Mouse (Mus musculus) lung, postnatal 36 days (tissue): ENCODE data around the gene Wfdc5.
A peak's percentile ranks its signal among the peaks of the same experiment; 100 is the strongest.
"Not testable (repeated sequence)": the region's sequence is repeated elsewhere in the genome, so short reads cannot be mapped to it uniquely, and the experiment has no call there.

Experiments
- DNase-seq: peaks from one replicate; pipeline ENCODE4 v3.0.0; 2022; ENCODE audit warnings: mixed read lengths

The Wfdc5 gene

GRCm38 (mm10) chr2:164182692-164183255 is at the start of gene Wfdc5:
TSS of gene Wfdc5 (minus strand) at chr2:164182742.
- DNase-seq = no peak

- DNase-seq = no peak
Measured at GRCm38 (mm10) chr2:164228361-164229070, 46.0 kb upstream of the Wfdc5 start.

GRCm38 (mm10) chr2:164221522-164221921 is 39.0 kb upstream of the Wfdc5 start, which contains the start of gene Wfdc15b:
TSS of gene Wfdc15b (minus strand) at chr2:164221660.
- DNase-seq = no peak

- DNase-seq = no peak
Measured at GRCm38 (mm10) chr2:164219295-164219694, 36.8 kb upstream of the Wfdc5 start.

- no peak for DNase-seq
Measured at GRCm38 (mm10) chr2:164212711-164213110, 30.2 kb upstream of the Wfdc5 start.

- no peak for DNase-seq
Measured at GRCm38 (mm10) chr2:164210892-164211291, 28.4 kb upstream of the Wfdc5 start.

GRCm38 (mm10) chr2:164206676-164207075 is 24.1 kb upstream of the Wfdc5 start:
- no peak for DNase-seq

- not testable (repeated sequence) for DNase-seq
Measured at GRCm38 (mm10) chr2:164206011-164206410, 23.5 kb upstream of the Wfdc5 start.

GRCm38 (mm10) chr2:164199626-164200327 is 17.2 kb upstream of the Wfdc5 start, which contains the start of gene Wfdc15a:
TSS of gene Wfdc15a (minus strand) at chr2:164200130.
- DNase-seq = no peak

GRCm38 (mm10) chr2:164196700-164196990 is 14.1 kb upstream of the Wfdc5 start:
- no peak for DNase-seq

- no peak for DNase-seq
Measured at GRCm38 (mm10) chr2:164195971-164196699, 13.6 kb upstream of the Wfdc5 start.

GRCm38 (mm10) chr2:164194959-164195630 is 12.6 kb upstream of the Wfdc5 start:
- DNase-seq = no peak

- DNase-seq = no peak
Measured at GRCm38 (mm10) chr2:164192279-164192678, 9.7 kb upstream of the Wfdc5 start.

GRCm38 (mm10) chr2:164190576-164190975 is 8.0 kb upstream of the Wfdc5 start, which contains the start of gene Wfdc12:
TSS of gene Wfdc12 (minus strand) at chr2:164190608.
- peak; percentile 59 for DNase-seq

- DNase-seq = peak; percentile 21
Measured at GRCm38 (mm10) chr2:164188722-164189121, 6.2 kb upstream of the Wfdc5 start.

- DNase-seq = no peak
Measured at GRCm38 (mm10) chr2:164184145-164184719, 1.7 kb upstream of the Wfdc5 start.

GRCm38 (mm10) chr2:164183340-164183739 is 798 bp upstream of the Wfdc5 start:
- no peak for DNase-seq

GRCm38 (mm10) chr2:164180770-164181169 is 1.8 kb downstream of the Wfdc5 start:
- DNase-seq = peak; percentile 52

GRCm38 (mm10) chr2:164180124-164180523 is 2.4 kb downstream of the Wfdc5 start:
- DNase-seq = peak; percentile 70

GRCm38 (mm10) chr2:164177831-164178230 is 4.7 kb downstream of the Wfdc5 start:
- no peak for DNase-seq

- DNase-seq = no peak
Measured at GRCm38 (mm10) chr2:164175850-164176249, 6.7 kb downstream of the Wfdc5 start.
